Mouse (Mus musculus) heart, postnatal 0 days (tissue): ENCODE measurements around the gene Sft2d1. TPM values are rescaled to one million over a fixed set of nuclear protein-coding genes. Genes with fewer than 3 reads are reported as not detected.

Experiments used
- ATAC-seq: fragments of 200-750 bp; cut with Nextera tagmentation; 2 replicates; pipeline ENCODE4 v1.8.0; 2017; ENCODE audit warnings: low read depth, moderate number of reproducible peaks, moderate library complexity; ENCODE audit not compliant: insufficient read depth
- DNase-seq: peaks from one replicate; pipeline ENCODE4 v3.0.0-alpha.2; 2016; ENCODE audit warnings: low spot score
- H3K27ac ChIP-seq: fragments of 300-500 bp; sonication (generic); 2 replicates; pipeline ENCODE4 v1.5.1; 2014; ENCODE audit warnings: low read depth, mild to moderate bottlenecking
- H3K27me3 ChIP-seq: fragments of 300-500 bp; sonication (generic); 2 replicates; pipeline ENCODE4 v1.6.1; 2014; ENCODE audit warnings: low read length, mixed read lengths; ENCODE audit not compliant: control insufficient read depth, insufficient read depth
- H3K36me3 ChIP-seq: fragments of 300-500 bp; sonication (generic); replicated peaks from 2 replicates; pipeline ENCODE4 v1.6.1; 2014; ENCODE audit warnings: low read length, mixed read lengths; ENCODE audit not compliant: control insufficient read depth, insufficient read depth
- H3K4me1 ChIP-seq: fragments of 300-500 bp; sonication (generic); 2 replicates; pipeline ENCODE4 v1.6.1; 2014; ENCODE audit warnings: antibody characterized with exemption; ENCODE audit not compliant: control insufficient read depth, insufficient read depth
- H3K4me2 ChIP-seq: fragments of 300-500 bp; sonication (generic); 2 replicates; pipeline ENCODE4 v1.6.1; 2014; ENCODE audit warnings: low read depth, mild to moderate bottlenecking, low read length, moderate library complexity
- H3K4me3 ChIP-seq: fragments of 300-500 bp; sonication (generic); 2 replicates; pipeline ENCODE4 v1.5.1; 2014; ENCODE audit warnings: low read depth, low read length
- H3K9ac ChIP-seq: fragments of 300-500 bp; sonication (generic); replicated peaks from 2 replicates; pipeline ENCODE4 v1.6.1; 2014; ENCODE audit warnings: low read depth, low read length, mixed read lengths
- H3K9me3 ChIP-seq: fragments of 300-500 bp; sonication (generic); replicated peaks from 2 replicates; pipeline ENCODE4 v1.6.1; 2016; ENCODE audit warnings: low read length; ENCODE audit not compliant: control insufficient read depth
- CTCF ChIP-seq: IDR thresholded peaks from 2 replicates; pipeline ENCODE4 v1.5.1; 2016; ENCODE audit warnings: antibody characterized with exemption, control low read depth, low read depth
- EP300 ChIP-seq: IDR thresholded peaks from 2 replicates; pipeline ENCODE4 v1.6.1; 2016; ENCODE audit warnings: antibody characterized with exemption, low read depth
- WGBS: fragments of 180-500 bp; shearing (Covaris S2); extraction: QIAGEN DNeasy Blood & Tissue Kit; methylation state at CpG from one replicate; pipeline ENCODE4 v1.1.7; 2014; 5-methylcytosine and 5-hydroxymethylcytosine counted together
- polyA plus RNA-seq: library from polyadenylated mRNA; unstranded; fragments of >200 nt; fragmentation: Nextera tagmentation; extraction: Ambion mirVana; gene quantifications from 2 replicates; pipeline ENCODE4 v1.2.1, GENCODE M21; 2015
- total RNA-seq: library from RNA; depleted of rRNA; stranded (reverse); fragments of >200 nt; gene quantifications from 2 replicates; pipeline ENCODE4 v1.2.3, GENCODE M21; 2014; ENCODE audit warnings: low replicate concordance

The Sft2d1 gene
- total and polyA plus RNA-seq, 2 experiments from 2014 or later, result 54.4 to 68.5 TPM

- Histone ChIP-seq H3K4me1 (peaks cover 4% of the 10 kb centered on the region; the same call in 1 of the 2 replicates), H3K27me3 (no peaks in the 10 kb centered on the region), H3K9ac (no peak overlapping the region), H3K4me3 (no peak overlapping the region), H3K36me3 (no peaks in the 10 kb centered on the region), H3K9me3 (no peaks in the 10 kb centered on the region), H3K27ac (no peak overlapping the region), H3K4me2 (no peak overlapping the region)
- 67% methylated on average over 7 of the region's 7 CpGs for WGBS
- ATAC-seq (no peak), DNase-seq (no peak)
- TF ChIP-seq EP300 (no peak), CTCF (no peak)
Measured at GRCm38 (mm10) chr17:8276680-8277079, 34.2 kb upstream of the Sft2d1 start.

- Histone ChIP-seq H3K27ac (no peak overlapping the region), H3K9me3 (no peaks in the 10 kb centered on the region), H3K27me3 (no peaks in the 10 kb centered on the region), H3K36me3 (no peaks in the 10 kb centered on the region), H3K4me1 (peaks cover 5% of the 10 kb centered on the region; the same call in 1 of the 2 replicates), H3K4me3 (no peak overlapping the region), H3K9ac (no peak overlapping the region), H3K4me2 (no peak overlapping the region)
- ATAC-seq (no peak), DNase-seq (no peak)
- no peak for TF ChIP-seq CTCF
- TF ChIP-seq EP300, result no peak
- 91% methylated on average over 3 of the region's 3 CpGs for WGBS
Measured at GRCm38 (mm10) chr17:8277266-8277665, 33.6 kb upstream of the Sft2d1 start.

GRCm38 (mm10) chr17:8278356-8278755 is 32.5 kb upstream of the Sft2d1 start:
- no peak for DNase-seq
- TF ChIP-seq CTCF (no peak), EP300 (no peak)
- Histone ChIP-seq H3K4me3 (no peak overlapping the region), H3K27me3 (no peaks in the 10 kb centered on the region), H3K27ac (no peak overlapping the region), H3K36me3 (no peaks in the 10 kb centered on the region), H3K9ac (no peak overlapping the region), H3K9me3 (no peaks in the 10 kb centered on the region), H3K4me2 (no peak overlapping the region), H3K4me1 (0 out of 2 replicates have a peak, but pooled peaks cover 4% of the 10 kb centered on the region)
- WGBS, result 65% methylated on average over 3 of the region's 3 CpGs
- no peak for ATAC-seq

- Histone ChIP-seq H3K9ac (peak within 1 kb of the TSS; percentile 87), H3K4me3 (peak within 1 kb of the TSS; percentile 85), H3K27me3 (no peaks in the 10 kb centered on the region), H3K4me1 (peaks cover 11% of the 10 kb centered on the region; the same call in 1 of the 2 replicates), H3K9me3 (no peaks in the 10 kb centered on the region), H3K4me2 (peak within 1 kb of the TSS; percentile 90), H3K36me3 (no peaks in the 10 kb centered on the region), H3K27ac (peak within 1 kb of the TSS; percentile 99)
- TF ChIP-seq CTCF, result no peak
- peak; percentile 83 for TF ChIP-seq EP300
- DNase-seq, result peak; percentile 94
- under 1% methylated on average over 34 of the region's 35 CpGs for WGBS
- peak; percentile 84 for ATAC-seq
Measured at GRCm38 (mm10) chr17:8282821-8283525, 27.9 kb upstream of the Sft2d1 start, which contains the start of gene Mpc1. Gene Mpc1 (plus strand): TSS chr17:8282904.

GRCm38 (mm10) chr17:8283526-8284253 is 27.2 kb upstream of the Sft2d1 start:
- H3K9me3 ChIP-seq, result no peaks in the 10 kb centered on the region
- H3K9ac ChIP-seq, result peak overlapping the region; percentile 87
- peak overlapping the region; percentile 85 for H3K4me3 ChIP-seq
- DNase-seq (peak; percentile 97), ATAC-seq (peak; percentile 94)
- H3K36me3 ChIP-seq, result no peaks in the 10 kb centered on the region
- under 1% methylated on average over 77 of the region's 77 CpGs for WGBS
- peak overlapping the region; percentile 90 for H3K4me2 ChIP-seq
- H3K27ac ChIP-seq, result peak overlapping the region; percentile 99
- TF ChIP-seq CTCF, result 0 out of 2 replicates have a peak, but pooled peaks have one; percentile 19
- 0 out of 2 replicates have a peak, but pooled peaks have one; percentile 54 for TF ChIP-seq EP300
- no peaks in the 10 kb centered on the region for H3K27me3 ChIP-seq
- peaks cover 11% of the 10 kb centered on the region; the same call in 1 of the 2 replicates for H3K4me1 ChIP-seq
